Mouse (Mus musculus): ENCODE results near the gene Adcy3. TPM values are rescaled to one million over a fixed set of nuclear protein-coding genes. Genes with fewer than 3 reads are reported as not detected.
"Not testable (repeated sequence)": the region's sequence is repeated elsewhere in the genome, so short reads cannot be mapped to it uniquely, and the experiment has no call there.

Adcy3 gene
- polyA plus RNA-seq, 1 experiment from 2014 or later: 12.1 TPM

GRCm38 (mm10) chr12:4212908-4213307 lies 80.0 kb downstream of the Adcy3 start:
- Histone ChIP-seq H3K4me1 (replicated peaks; ENCODE audit: control insufficient read depth, insufficient read depth, low read length) (no peaks in the 10 kb centered on the region), H3K4me3 (replicated peaks; ENCODE audit: low read length) (no peak overlapping the region), H3K9ac (no peak overlapping the region), H3K27ac (no peak overlapping the region), H3K36me3 (replicated peaks; ENCODE audit: control insufficient read depth, insufficient read depth) (peaks cover 68% of the 10 kb centered on the region), H3K27me3 (ENCODE audit: control insufficient read depth, insufficient read depth, low read length) (no peaks in the 10 kb centered on the region), H3K4me2 (replicated peaks) (no peak overlapping the region), H3K9me3 (ENCODE audit: control insufficient read depth, low read length) (no peaks in the 10 kb centered on the region)
- DNase-seq (ENCODE audit: low spot score): no peak
- WGBS: 61% methylated on average over 8 of the region's 8 CpGs
- ATAC-seq (ENCODE audit: low FRiP score): no peak

GRCm38 (mm10) chr12:4230156-4230555 lies 97.3 kb downstream of the Adcy3 start:
- ATAC-seq (ENCODE audit: low FRiP score) (no peak), DNase-seq (ENCODE audit: low spot score) (no peak)
- Histone ChIP-seq H3K36me3 (replicated peaks; ENCODE audit: control insufficient read depth, insufficient read depth) (0 out of 2 replicates have a peak, but pooled peaks cover 14% of the 10 kb centered on the region), H3K4me2 (replicated peaks) (no peak overlapping the region), H3K4me3 (replicated peaks; ENCODE audit: low read length) (no peak overlapping the region), H3K9me3 (ENCODE audit: control insufficient read depth, low read length) (no peaks in the 10 kb centered on the region), H3K4me1 (replicated peaks; ENCODE audit: control insufficient read depth, insufficient read depth, low read length) (peaks cover 16% of the 10 kb centered on the region), H3K27me3 (ENCODE audit: control insufficient read depth, insufficient read depth, low read length) (no peaks in the 10 kb centered on the region), H3K27ac (no peak overlapping the region), H3K9ac (no peak overlapping the region)
- WGBS: 93% methylated on average over 7 of the region's 7 CpGs

DNA sequence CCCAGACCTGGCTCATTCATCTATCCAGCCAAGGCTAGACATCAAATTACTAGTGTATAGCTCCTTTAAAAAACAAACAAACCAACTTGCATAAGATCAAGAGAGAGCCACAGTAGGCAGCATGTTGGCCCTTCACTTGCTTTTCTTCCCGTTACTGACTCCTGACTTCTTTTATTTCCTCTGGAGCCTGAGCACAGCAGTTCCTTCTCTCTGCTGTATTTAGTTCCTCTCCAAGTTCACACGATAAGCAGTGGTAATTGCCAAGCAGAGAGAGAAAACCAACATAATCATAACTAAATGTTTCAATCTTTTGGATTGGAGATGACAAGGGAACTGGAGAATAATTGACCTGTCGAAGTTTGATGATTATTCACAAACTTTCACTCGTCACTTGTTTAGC lies 99.9 kb downstream of the Adcy3 start:
- DNase-seq (ENCODE audit: low spot score) (no peak), ATAC-seq (ENCODE audit: low FRiP score) (no peak)
- Histone ChIP-seq H3K4me3 (replicated peaks; ENCODE audit: low read length) (peak overlapping the region; percentile 55; the same call in 1 of the 2 replicates), H3K36me3 (replicated peaks; ENCODE audit: control insufficient read depth, insufficient read depth) (peaks cover 11% of the 10 kb centered on the region; the same call in 1 of the 2 replicates), H3K4me1 (replicated peaks; ENCODE audit: control insufficient read depth, insufficient read depth, low read length) (peaks cover 16% of the 10 kb centered on the region), H3K9me3 (ENCODE audit: control insufficient read depth, low read length) (no peaks in the 10 kb centered on the region), H3K27me3 (ENCODE audit: control insufficient read depth, insufficient read depth, low read length) (no peaks in the 10 kb centered on the region), H3K27ac (no peak overlapping the region), H3K9ac (no peak overlapping the region), H3K4me2 (replicated peaks) (peak overlapping the region; percentile 71)
- 60% methylated on average over 4 of the region's 4 CpGs for WGBS

- Histone ChIP-seq H3K4me1 (replicated peaks; ENCODE audit: control insufficient read depth, insufficient read depth, low read length) (peaks cover 16% of the 10 kb centered on the region), H3K27me3 (ENCODE audit: control insufficient read depth, insufficient read depth, low read length) (no peaks in the 10 kb centered on the region), H3K9ac (peak within 1 kb of the TSS; percentile 76), H3K36me3 (replicated peaks; ENCODE audit: control insufficient read depth, insufficient read depth) (peaks cover 18% of the 10 kb centered on the region; the same call in 1 of the 2 replicates), H3K4me3 (replicated peaks; ENCODE audit: low read length) (peak within 1 kb of the TSS; percentile 55), H3K27ac (peak within 1 kb of the TSS; percentile 96), H3K4me2 (replicated peaks) (peak within 1 kb of the TSS; percentile 71), H3K9me3 (ENCODE audit: control insufficient read depth, low read length) (no peaks in the 10 kb centered on the region)
- WGBS: under 1% methylated on average over 50 of the region's 50 CpGs
- DNase-seq (ENCODE audit: low spot score) (peak; percentile 94), ATAC-seq (ENCODE audit: low FRiP score) (peak; percentile 98)
Measured at GRCm38 (mm10) chr12:4233572-4234508, 100.9 kb downstream of the Adcy3 start, which contains the start of the genes Ptrhd1 and Cenpo. Gene Ptrhd1, plus strand, starts transcription at chr12:4234027. Gene Cenpo, minus strand, starts transcription at chr12:4234294.

DNA sequence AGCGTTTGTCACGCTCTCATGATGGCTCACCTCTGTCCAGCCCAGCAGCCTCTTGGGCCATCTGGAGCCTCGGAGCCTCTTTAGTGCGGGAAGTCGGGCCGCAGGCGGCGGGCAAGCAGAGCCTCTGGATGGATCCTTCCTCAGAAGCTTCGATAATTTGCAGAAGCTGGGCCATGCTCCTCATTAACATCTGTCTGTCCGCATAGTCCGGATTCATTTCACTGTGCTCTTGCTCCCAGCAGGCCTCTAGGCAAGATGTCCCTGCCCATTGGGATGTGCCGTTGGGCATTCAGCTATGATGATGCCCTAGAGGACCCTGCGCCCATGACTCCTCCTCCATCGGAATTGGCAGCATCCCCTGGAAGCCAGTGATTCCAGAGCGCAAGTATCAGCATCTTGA lies 104.6 kb downstream of the Adcy3 start:
- H3K9me3 ChIP-seq (ENCODE audit: control insufficient read depth, low read length): no peaks in the 10 kb centered on the region
- H3K4me2 ChIP-seq (replicated peaks): no peak overlapping the region
- ATAC-seq (ENCODE audit: low FRiP score): no peak
- H3K27me3 ChIP-seq (ENCODE audit: control insufficient read depth, insufficient read depth, low read length): no peaks in the 10 kb centered on the region
- H3K4me3 ChIP-seq (replicated peaks; ENCODE audit: low read length): no peak overlapping the region
- whole genome bisulfite sequencing: 94% methylated on average over 15 of the region's 15 CpGs
- no peak overlapping the region for H3K27ac ChIP-seq
- peaks cover 6% of the 10 kb centered on the region; the same call in 1 of the 2 replicates for H3K36me3 ChIP-seq (replicated peaks; ENCODE audit: control insufficient read depth, insufficient read depth)
- no peak for DNase-seq (ENCODE audit: low spot score)
- peaks cover 14% of the 10 kb centered on the region for H3K4me1 ChIP-seq (replicated peaks; ENCODE audit: control insufficient read depth, insufficient read depth, low read length)
- no peak overlapping the region for H3K9ac ChIP-seq

DNA sequence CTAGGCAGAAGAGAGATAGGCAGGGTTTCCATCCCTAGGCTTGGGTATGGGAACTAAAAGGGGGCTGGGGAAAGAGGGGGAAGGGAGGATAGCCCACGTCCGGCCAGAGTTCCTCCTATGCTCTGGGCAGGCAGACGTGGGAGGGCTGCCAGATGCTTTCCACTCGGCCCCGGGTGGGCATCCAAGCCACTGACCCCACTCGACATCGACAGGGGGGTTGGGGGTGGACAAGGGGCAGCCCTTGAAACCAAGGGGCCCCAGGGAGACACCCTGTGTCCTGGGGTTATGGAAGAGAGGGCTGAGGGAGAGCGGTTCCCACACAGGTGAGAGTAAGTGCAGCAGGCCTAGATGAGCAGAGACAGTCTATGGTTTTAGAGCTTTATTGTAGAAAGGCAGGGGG lies 107.4 kb downstream of the Adcy3 start:
- not testable (repeated sequence) for H3K4me2 ChIP-seq (replicated peaks); H3K27ac ChIP-seq; H3K4me1 ChIP-seq (replicated peaks; ENCODE audit: control insufficient read depth, insufficient read depth, low read length); DNase-seq (ENCODE audit: low spot score); H3K9ac ChIP-seq; H3K27me3 ChIP-seq (ENCODE audit: control insufficient read depth, insufficient read depth, low read length); H3K9me3 ChIP-seq (ENCODE audit: control insufficient read depth, low read length); H3K4me3 ChIP-seq (replicated peaks; ENCODE audit: low read length); ATAC-seq (ENCODE audit: low FRiP score); H3K36me3 ChIP-seq (replicated peaks; ENCODE audit: control insufficient read depth, insufficient read depth)
- WGBS: 71% methylated on average over 8 of the region's 8 CpGs

- no peaks in the 10 kb centered on the region for H3K9me3 ChIP-seq (ENCODE audit: control insufficient read depth, low read length)
- 78% methylated on average over 2 of the region's 2 CpGs for WGBS
- no peaks in the 10 kb centered on the region for H3K27me3 ChIP-seq (ENCODE audit: control insufficient read depth, insufficient read depth, low read length)
- DNase-seq (ENCODE audit: low spot score): no peak
- peaks cover 14% of the 10 kb centered on the region for H3K36me3 ChIP-seq (replicated peaks; ENCODE audit: control insufficient read depth, insufficient read depth)
- H3K4me1 ChIP-seq (replicated peaks; ENCODE audit: control insufficient read depth, insufficient read depth, low read length): no peaks in the 10 kb centered on the region
- H3K4me2 ChIP-seq (replicated peaks): no peak overlapping the region
- no peak overlapping the region for H3K9ac ChIP-seq
- no peak overlapping the region for H3K27ac ChIP-seq
- ATAC-seq (ENCODE audit: low FRiP score): no peak
- H3K4me3 ChIP-seq (replicated peaks; ENCODE audit: low read length): no peak overlapping the region
Measured at GRCm38 (mm10) chr12:4243805-4244204, 110.9 kb downstream of the Adcy3 start.

GRCm38 (mm10) chr12:4245742-4246141 lies 112.8 kb downstream of the Adcy3 start:
- Histone ChIP-seq H3K4me3 (replicated peaks; ENCODE audit: low read length) (no peak overlapping the region), H3K9me3 (ENCODE audit: control insufficient read depth, low read length) (no peaks in the 10 kb centered on the region), H3K9ac (no peak overlapping the region), H3K36me3 (replicated peaks; ENCODE audit: control insufficient read depth, insufficient read depth) (peaks cover 31% of the 10 kb centered on the region), H3K4me1 (replicated peaks; ENCODE audit: control insufficient read depth, insufficient read depth, low read length) (no peaks in the 10 kb centered on the region), H3K27me3 (ENCODE audit: control insufficient read depth, insufficient read depth, low read length) (no peaks in the 10 kb centered on the region), H3K4me2 (replicated peaks) (no peak overlapping the region), H3K27ac (no peak overlapping the region)
- ATAC-seq (ENCODE audit: low FRiP score): no peak
- no peak for DNase-seq (ENCODE audit: low spot score)
- 92% methylated on average over 10 of the region's 10 CpGs for WGBS

GRCm38 (mm10) chr12:4249786-4250185 lies 116.9 kb downstream of the Adcy3 start:
- no peak overlapping the region for H3K4me3 ChIP-seq (replicated peaks; ENCODE audit: low read length)
- peaks cover 54% of the 10 kb centered on the region for H3K36me3 ChIP-seq (replicated peaks; ENCODE audit: control insufficient read depth, insufficient read depth)
- H3K4me1 ChIP-seq (replicated peaks; ENCODE audit: control insufficient read depth, insufficient read depth, low read length): no peaks in the 10 kb centered on the region
- H3K9me3 ChIP-seq (ENCODE audit: control insufficient read depth, low read length): no peaks in the 10 kb centered on the region
- H3K27me3 ChIP-seq (ENCODE audit: control insufficient read depth, insufficient read depth, low read length): no peaks in the 10 kb centered on the region
- ATAC-seq (ENCODE audit: low FRiP score): no peak
- no peak overlapping the region for H3K4me2 ChIP-seq (replicated peaks)
- no peak overlapping the region for H3K27ac ChIP-seq
- no peak for DNase-seq (ENCODE audit: low spot score)
- WGBS: 92% methylated on average over 6 of the region's 6 CpGs
- H3K9ac ChIP-seq: no peak overlapping the region

All from hindbrain, embryonic 14.5 days (tissue).